12 mouse cellular contexts compared by ENCODE assay signal in genomic region chr2:168480692-168481091, GRCm38 (mm10).
DNase-seq lines count a peak whose midpoint lies in the region; ATAC-seq and TF ChIP-seq lines count a peak whose summit lies in the region.
"Had no signal": no experiment of that assay in that cellular context is flagged by ENCODE, and none has a peak within 500 bp of the region (broad histone marks: within the 10 kb centered on the region; RNA-seq: fewer than 3 reads in every experiment).

No protein-coding gene starts in this region.

- 39% methylated on average over 6 of the region's 6 CpGs for WGBS in embryonic facial prominence, embryonic 14.5 days
- 84% methylated on average over 6 of the region's 6 CpGs for WGBS in embryonic facial prominence, embryonic 10.5 days

- H3K27ac ChIP-seq in embryonic facial prominence, embryonic 14.5 days (replicated peaks; ENCODE audit: low read depth, low read length), result no peak overlapping the region
- H3K27ac ChIP-seq in embryonic facial prominence, embryonic 10.5 days (replicated peaks), result no peak overlapping the region
- H3K27ac ChIP-seq in layer of hippocampus, adult 2 months, result peak overlapping the region; percentile 91; the same call in 1 of the 2 replicates
- H3K27ac ChIP-seq: liver, embryonic 15.5 days had no signal

- peaks cover 4% of the 10 kb centered on the region; the same call in 1 of the 2 replicates for H3K4me1 ChIP-seq in embryonic facial prominence, embryonic 14.5 days (ENCODE audit: control insufficient read depth, insufficient read depth, low read length)
- peaks cover 9% of the 10 kb centered on the region; the same call in 1 of the 2 replicates for H3K4me1 ChIP-seq in embryonic facial prominence, embryonic 10.5 days
- H3K4me1 ChIP-seq: liver, embryonic 15.5 days had no signal

- TF ChIP-seq POLR2A in brain, embryonic 14.5 days (IDR thresholded peaks at IDR 0.05; ENCODE audit: borderline replicate concordance, extremely low read depth, insufficient read depth, insufficient read length, poor library complexity, severe bottlenecking), result no peak

- no peak overlapping the region for H3K4me2 ChIP-seq in embryonic facial prominence, embryonic 14.5 days (ENCODE audit: low read depth, low read length)
- H3K4me2 ChIP-seq: liver, embryonic 15.5 days had no signal

- peak; percentile 69 for DNase-seq in embryonic facial prominence, embryonic 14.5 days (ENCODE audit: low spot score)
- no peak for DNase-seq in embryonic facial prominence, embryonic 10.5 days (ENCODE audit: low spot score)
- DNase-seq in layer of hippocampus, adult 2 months (ENCODE audit: low spot score in 2 of 2), result no peak
- DNase-seq in layer of hippocampus, adult 8-10 months (ENCODE audit: low spot score in 2 of 2), result no peak
- peak; percentile 89 for DNase-seq in brain, embryonic 14.5 days (ENCODE audit: low read depth)
- peak; percentile 65 to 73 for DNase-seq in cerebellum, postnatal 36 days
- DNase-seq in spleen, adult 12 weeks (ENCODE audit: low spot score), result no peak
- no peak for DNase-seq in left cerebral cortex, adult 18-20 months (ENCODE audit: low spot score in 2 of 2)
- DNase-seq: kidney, postnatal 14 days; lung, postnatal 4 days; thymus, adult 18-20 months had no signal

- H3K9me3 ChIP-seq in embryonic facial prominence, embryonic 14.5 days (ENCODE audit: control insufficient read depth, low read length), result no peaks in the 10 kb centered on the region
- H3K9me3 ChIP-seq in embryonic facial prominence, embryonic 10.5 days, result no peaks in the 10 kb centered on the region
- H3K9me3 ChIP-seq: liver, embryonic 15.5 days had no signal

- ATAC-seq in embryonic facial prominence, embryonic 14.5 days (ENCODE audit: low read depth), result peak; percentile 64

- no peaks in the 10 kb centered on the region for H3K36me3 ChIP-seq in embryonic facial prominence, embryonic 14.5 days (ENCODE audit: control insufficient read depth, insufficient read depth, low read length)
- no peaks in the 10 kb centered on the region for H3K36me3 ChIP-seq in embryonic facial prominence, embryonic 10.5 days (replicated peaks)
- H3K36me3 ChIP-seq: liver, embryonic 15.5 days had no signal

- no peaks in the 10 kb centered on the region for H3K27me3 ChIP-seq in embryonic facial prominence, embryonic 14.5 days (replicated peaks; ENCODE audit: control insufficient read depth, insufficient read depth, low read length)
- H3K27me3 ChIP-seq in embryonic facial prominence, embryonic 10.5 days (replicated peaks; ENCODE audit: low read depth, poor library complexity, severe bottlenecking), result no peaks in the 10 kb centered on the region

- H3K4me3 ChIP-seq in embryonic facial prominence, embryonic 14.5 days (ENCODE audit: low read depth, low read length), result no peak overlapping the region
- no peak overlapping the region for H3K4me3 ChIP-seq in embryonic facial prominence, embryonic 10.5 days
- H3K4me3 ChIP-seq in layer of hippocampus, adult 2 months, result no peak overlapping the region
- H3K4me3 ChIP-seq: liver, embryonic 15.5 days had no signal

- TF ChIP-seq CTCF in layer of hippocampus, adult 2 months (conservative IDR thresholded peaks at IDR 0.05), result no peak
- no peak for TF ChIP-seq CTCF in brain, embryonic 14.5 days (IDR thresholded peaks at IDR 0.05; ENCODE audit: borderline replicate concordance, extremely low read depth, insufficient read depth, insufficient read length)

- H3K9ac ChIP-seq in embryonic facial prominence, embryonic 14.5 days (ENCODE audit: low read depth, low read length), result no peak overlapping the region
- H3K9ac ChIP-seq: liver, embryonic 15.5 days had no signal

Comparison
In these comparisons a context has a peak if more than half of its experiments do, and no peak if none do; other contexts are left out.
1. DNase-seq: peak in embryonic facial prominence, embryonic 14.5 days (single experiment), brain, embryonic 14.5 days (single experiment) and cerebellum, postnatal 36 days (2 of 2); none in embryonic facial prominence, embryonic 10.5 days (single experiment), layer of hippocampus, adult 2 months (0 of 2), layer of hippocampus, adult 8-10 months (0 of 2), spleen, adult 12 weeks (single experiment) and left cerebral cortex, adult 18-20 months (0 of 2).